In the genomic region with DNA sequence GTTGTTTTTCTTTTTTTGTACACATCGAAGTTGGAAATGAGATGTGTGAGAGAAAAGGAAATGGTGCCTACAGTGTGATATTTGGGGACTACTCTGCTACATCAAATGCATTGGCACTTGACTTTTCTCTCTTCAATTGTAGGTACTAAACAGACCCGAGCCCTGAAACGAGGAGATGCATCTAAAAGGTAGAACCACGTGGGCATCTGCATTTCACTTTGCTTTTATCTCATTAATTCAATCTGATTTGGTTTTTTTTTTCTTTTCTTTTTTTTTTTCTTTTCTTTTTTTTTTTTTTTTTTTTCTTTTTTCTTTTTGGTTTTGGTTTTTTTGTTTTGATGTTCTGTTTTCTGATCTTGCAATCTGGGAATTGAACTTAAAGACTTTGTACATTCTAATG, we compare ENCODE assay signal across 8 mouse cellular contexts. TPM values are rescaled to one million over a fixed set of nuclear protein-coding genes. Genes with fewer than 3 reads are reported as not detected.
DNase-seq lines count a peak whose midpoint lies in the region; ATAC-seq and TF ChIP-seq lines count a peak whose summit lies in the region.

No protein-coding gene starts in this region.

- no peak for TF ChIP-seq CTCF in layer of hippocampus, adult 2 months (conservative IDR thresholded peaks at IDR 0.05)

- no peak for DNase-seq in layer of hippocampus, adult 2 months (ENCODE audit: low spot score in 2 of 2)
- no peak for DNase-seq in layer of hippocampus, adult 9-10 months (ENCODE audit: low spot score)
- peak; percentile 51 for DNase-seq in naive thymus-derived CD4-positive, alpha-beta T cell, adult 2 months (ENCODE audit: low read depth)
- no peak for DNase-seq in natural killer cell, adult 2 months (ENCODE audit: low spot score in 2 of 2)
- DNase-seq in right cerebral cortex, postnatal 4 days = no peak
- DNase-seq in spleen, adult 18-20 months = no peak

- peak overlapping the region; percentile 96; the same call in 1 of the 2 replicates for H3K27ac ChIP-seq in layer of hippocampus, adult 2 months

- H3K4me3 ChIP-seq in layer of hippocampus, adult 2 months = peak overlapping the region; percentile 93

- ATAC-seq in activated CD4-positive, CD25-positive, alpha-beta regulatory T cell, adult 4 months = peak; percentile 6
- peak; percentile 4 for ATAC-seq in inflammation-experienced regulatory T-cells, adult 6 months

RNA-seq across cellular contexts. Expression of gene Glmn, which starts 0.7 kb away (rescaled TPM):
- total RNA-seq in layer of hippocampus, adult 2 months (2021) = 10 to 100 TPM; 14.3 to 16.6 TPM
- 10 to 100 TPM; 22.3 to 25.8 TPM for polyA plus RNA-seq in activated CD4-positive, CD25-positive, alpha-beta regulatory T cell, adult 4 months (2017; shearing (Covaris generic))
- polyA plus RNA-seq in inflammation-experienced regulatory T-cells, adult 6 months (2017; shearing (Covaris generic)) = 10 to 100 TPM; 25.3 to 34.8 (median 29.2) TPM

RNA-seq across cellular contexts. Expression of gene Rpap2, which starts 1.2 kb away (rescaled TPM):
- total RNA-seq in layer of hippocampus, adult 2 months (2021) = 10 to 100 TPM; 19.1 to 20.7 TPM
- 10 to 100 TPM; 33.6 to 34.1 TPM for polyA plus RNA-seq in activated CD4-positive, CD25-positive, alpha-beta regulatory T cell, adult 4 months (2017; shearing (Covaris generic))
- 10 to 100 TPM; 36.2 to 42.6 (median 42.6) TPM for polyA plus RNA-seq in inflammation-experienced regulatory T-cells, adult 6 months (2017; shearing (Covaris generic))
